Mouse (Mus musculus) gastrocnemius, postnatal 4 days (tissue): ENCODE results near the gene Ttc33. TPM values are rescaled to one million over a fixed set of nuclear protein-coding genes. Genes with fewer than 3 reads are reported as not detected.
"Not testable (repeated sequence)": the region's sequence is repeated elsewhere in the genome, so short reads cannot be mapped to it uniquely, and the experiment has no call there.

Experiments
- DNase-seq, 2 experiments: peaks; one replicate each; pipeline ENCODE4 v3.0.0; 2021 to 2022; ENCODE audit warnings: low spot score in 2 of 2, mixed read lengths in 2 of 2
- total RNA-seq, 2 experiments: library from RNA; stranded (reverse); gene quantifications; 2 replicates each; pipeline ENCODE4 v1.2.3; 2021

Gene Ttc33
- total RNA-seq, 2 experiments from 2014 or later, result 34.3 to 39.0 TPM

- DNase-seq, result no peak
These were observed 12.0 kb upstream of the Ttc33 start for GRCm38 (mm10) chr15:5173217-5173820.

DNA sequence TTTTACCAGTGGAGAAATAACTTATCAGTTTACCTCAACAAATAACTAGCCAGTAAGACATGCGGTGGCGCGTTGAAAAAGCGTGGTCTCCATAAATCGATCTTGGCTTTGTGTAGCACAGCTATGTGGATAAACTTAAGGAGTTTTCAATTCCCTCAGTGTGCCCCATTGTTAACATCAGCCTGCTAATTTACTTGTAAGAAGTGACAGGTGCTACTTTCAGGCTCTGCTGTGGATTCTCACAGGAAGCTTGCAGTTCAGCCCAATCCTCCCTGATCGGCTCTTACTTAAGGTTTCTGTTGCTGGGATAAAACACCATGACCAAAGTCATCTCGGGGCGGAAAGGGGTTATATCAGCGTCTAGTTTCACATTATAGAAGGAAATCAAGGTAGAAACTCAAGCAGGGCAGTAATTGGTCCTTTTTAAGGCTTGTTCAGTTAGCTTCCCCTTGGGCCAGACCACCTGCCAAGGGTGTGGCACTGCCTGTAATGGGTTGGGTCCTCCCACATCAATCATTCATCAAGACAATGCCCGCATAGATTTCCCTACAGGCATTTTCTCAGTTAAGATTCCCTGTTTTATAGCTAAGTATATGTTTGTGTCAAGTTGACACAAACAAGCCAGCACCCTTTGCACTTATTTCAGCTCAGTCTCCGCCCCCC is 526 bp upstream of the Ttc33 start:
- no peak for DNase-seq

DNA sequence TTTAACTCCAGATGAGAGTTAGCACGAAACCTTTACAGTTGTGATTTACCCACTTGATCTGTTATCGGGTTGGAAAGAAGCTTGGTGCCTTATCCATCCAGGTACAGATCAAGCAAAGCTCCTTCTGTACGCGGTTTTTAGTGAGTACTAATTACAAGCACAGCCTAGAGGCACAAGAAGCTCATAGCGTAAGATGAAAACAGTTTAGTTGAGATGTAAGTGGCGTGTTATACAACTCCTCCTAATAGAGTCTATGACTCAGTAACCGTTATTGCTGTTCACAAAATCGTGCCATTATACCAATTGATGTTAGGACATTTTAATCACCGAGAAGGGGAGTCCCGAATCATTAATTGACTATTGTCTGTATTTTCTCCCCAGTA is 959 bp downstream of the Ttc33 start:
- DNase-seq, result no peak

DNA sequence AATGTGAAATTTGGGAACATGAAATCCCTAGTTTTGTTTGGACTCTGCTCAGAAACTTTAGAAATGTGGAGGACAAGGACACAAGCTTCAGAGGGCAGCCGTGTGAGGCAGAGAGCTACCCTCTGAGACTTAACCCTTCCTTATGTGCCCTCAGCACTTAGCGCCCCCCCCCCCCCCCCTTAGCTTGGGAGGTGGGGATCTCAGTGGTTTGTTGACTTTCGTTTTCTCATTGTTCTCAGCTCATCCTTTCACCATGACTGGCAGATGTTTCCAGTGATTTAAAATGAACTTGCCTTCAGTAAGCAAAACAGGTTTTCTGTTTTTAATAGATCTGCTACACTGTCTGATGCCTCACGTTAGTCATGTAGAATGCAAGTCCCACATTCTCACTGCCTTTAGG is 1.8 kb downstream of the Ttc33 start:
- no peak for DNase-seq

- no peak for DNase-seq
These were observed 2.7 kb downstream of the Ttc33 start for GRCm38 (mm10) chr15:5188029-5188428.

GRCm38 (mm10) chr15:5189504-5190093 is 4.3 kb downstream of the Ttc33 start:
- DNase-seq, result no peak

DNA sequence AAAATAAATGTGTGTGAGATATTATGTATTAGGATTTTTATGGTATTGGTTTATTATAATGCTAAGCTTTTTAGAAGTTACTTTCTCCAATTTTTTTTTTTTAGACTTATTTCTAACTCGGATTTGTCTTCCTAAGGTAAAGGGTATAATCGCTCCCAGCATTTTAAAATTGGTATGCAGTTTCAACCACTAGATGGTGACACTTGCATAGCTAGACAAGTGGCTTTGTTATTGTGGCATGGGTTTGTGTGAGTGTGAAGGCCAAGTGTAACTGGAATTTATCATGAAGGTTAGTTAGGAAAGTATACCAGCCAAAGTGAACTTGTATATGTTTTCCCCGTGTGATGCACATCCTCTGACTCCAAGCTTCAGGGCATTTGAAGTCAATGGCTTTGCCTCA is 8.5 kb downstream of the Ttc33 start:
- no peak for DNase-seq

- no peak for DNase-seq
These were observed 9.1 kb downstream of the Ttc33 start for GRCm38 (mm10) chr15:5194446-5194845.

GRCm38 (mm10) chr15:5194931-5195330 is 9.6 kb downstream of the Ttc33 start:
- DNase-seq, result no peak

DNA sequence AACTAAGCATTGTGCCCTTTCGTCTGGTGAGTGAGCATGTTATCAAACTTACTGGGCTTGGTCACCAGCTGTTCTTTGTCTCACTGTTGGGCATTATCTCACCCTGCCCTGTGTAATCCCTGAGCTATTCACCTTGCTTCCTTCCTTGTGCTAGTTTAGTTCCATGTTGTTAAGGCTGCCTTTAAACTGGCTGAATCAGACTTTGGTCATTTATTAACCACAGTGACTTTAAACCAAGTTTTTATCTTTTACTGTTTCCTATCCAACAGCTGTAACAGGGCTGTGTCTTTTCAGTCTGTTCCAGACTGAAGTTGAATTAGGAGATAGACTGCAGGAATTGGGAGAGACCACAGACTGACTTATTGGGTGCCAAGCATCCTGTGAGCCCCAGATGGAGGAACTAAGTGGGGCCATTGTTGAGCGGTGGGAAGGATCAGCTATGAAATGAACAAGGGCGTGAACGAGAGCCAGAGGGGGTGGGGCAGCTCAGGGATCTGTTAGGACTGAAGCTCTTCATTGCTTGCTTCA is 10.7 kb downstream of the Ttc33 start:
- DNase-seq, result no peak

DNA sequence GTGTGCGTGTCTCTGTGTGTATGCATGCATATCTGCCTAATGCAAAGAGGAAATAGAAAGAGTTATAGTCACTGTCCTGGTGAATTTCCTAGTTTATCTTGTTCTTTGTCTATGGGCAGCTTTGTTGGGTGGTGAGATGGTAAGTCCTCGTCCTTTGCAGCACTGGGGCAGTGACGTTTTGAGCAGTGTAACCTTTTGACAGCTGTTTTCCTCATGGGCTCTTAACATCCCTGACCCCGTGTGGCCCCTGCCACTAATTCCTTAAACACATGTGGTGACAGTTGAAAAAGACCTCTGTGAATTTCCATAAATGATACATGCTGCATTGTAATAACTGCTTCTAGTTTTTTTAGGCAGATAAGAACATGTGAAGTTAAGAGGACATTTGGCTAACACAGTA is 11.4 kb downstream of the Ttc33 start:
- DNase-seq, result no peak

DNA sequence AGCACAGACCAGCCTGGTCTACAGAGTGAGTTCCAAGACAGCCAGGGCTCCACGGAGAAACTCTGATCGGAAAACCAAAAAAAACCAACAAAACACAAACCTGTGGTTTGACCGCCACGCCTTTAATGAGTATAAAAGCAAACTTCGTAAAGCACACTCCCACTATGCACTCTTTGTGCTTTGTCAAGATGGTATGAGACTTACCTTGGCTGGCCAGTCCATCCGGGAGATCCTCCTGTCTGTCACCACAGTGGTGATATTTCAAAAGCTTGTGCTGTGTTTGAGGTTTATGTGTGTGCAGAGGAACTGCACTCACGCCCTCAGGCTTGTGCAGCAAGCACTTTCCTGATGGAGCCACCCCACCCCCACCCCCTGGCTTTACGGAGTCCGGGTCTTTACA is 19.9 kb downstream of the Ttc33 start:
- no peak for DNase-seq

DNA sequence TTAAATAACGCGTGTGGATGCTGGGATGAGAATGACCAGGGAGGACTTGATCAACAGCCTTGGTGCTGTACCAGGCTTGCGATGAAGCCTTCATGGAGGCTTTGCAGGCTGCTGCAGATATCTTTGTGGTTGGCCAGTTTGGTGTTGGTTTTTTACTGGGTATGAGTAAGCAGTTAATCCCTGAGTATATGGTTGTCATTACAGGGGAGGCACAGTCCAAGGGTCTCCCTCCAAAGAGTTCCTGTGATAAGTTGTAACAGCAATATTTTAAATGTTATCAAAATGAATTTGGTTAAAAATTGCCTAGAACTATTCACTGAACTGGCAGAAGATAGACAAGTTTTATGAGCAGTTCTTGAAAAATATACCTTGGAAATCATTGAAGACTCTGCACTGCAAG is 23.8 kb downstream of the Ttc33 start:
- no peak for DNase-seq

DNA sequence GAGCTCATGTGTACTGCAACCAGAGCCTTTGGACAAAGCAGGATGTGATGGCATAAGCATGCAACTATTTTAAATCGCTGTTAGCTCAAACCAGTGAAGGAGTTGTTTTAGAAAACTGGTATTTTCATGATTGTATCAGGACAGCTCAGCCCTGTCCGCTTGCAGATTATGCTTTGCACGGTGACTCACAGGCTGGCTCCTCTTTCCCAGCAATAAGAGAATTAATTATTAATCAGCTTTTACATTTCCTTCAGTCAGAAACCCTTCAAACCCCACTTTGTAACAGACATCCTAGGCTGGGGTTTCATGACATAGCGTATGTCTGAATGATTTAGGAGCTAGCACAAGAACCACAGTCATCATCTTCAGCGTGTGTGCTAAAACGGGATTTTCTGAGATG is 35.2 kb downstream of the Ttc33 start:
- no peak for DNase-seq

- DNase-seq, result not testable (repeated sequence)
These were observed 45.4 kb downstream of the Ttc33 start for GRCm38 (mm10) chr15:5230746-5231145.

DNA sequence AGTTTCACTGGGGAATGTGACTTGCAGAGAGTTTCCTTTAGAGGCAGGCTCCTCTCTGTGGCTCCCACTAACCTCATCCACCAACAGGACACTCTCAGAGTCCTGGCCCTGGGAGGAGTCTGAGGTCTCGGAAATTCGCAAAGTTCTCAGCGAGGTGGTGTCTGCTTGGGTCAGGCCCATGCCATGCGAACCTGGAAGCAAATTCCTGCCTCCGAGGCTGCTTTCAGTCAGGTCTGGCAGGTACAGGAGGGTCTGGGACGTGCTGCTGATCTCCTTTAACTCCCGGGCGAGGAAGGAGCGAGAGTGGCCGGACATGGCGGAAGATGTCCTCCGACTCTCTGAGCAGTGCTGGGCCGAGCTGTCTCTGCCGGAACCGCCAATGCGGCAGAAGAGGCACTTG is 49.3 kb downstream of the Ttc33 start:
- no peak for DNase-seq

DNA sequence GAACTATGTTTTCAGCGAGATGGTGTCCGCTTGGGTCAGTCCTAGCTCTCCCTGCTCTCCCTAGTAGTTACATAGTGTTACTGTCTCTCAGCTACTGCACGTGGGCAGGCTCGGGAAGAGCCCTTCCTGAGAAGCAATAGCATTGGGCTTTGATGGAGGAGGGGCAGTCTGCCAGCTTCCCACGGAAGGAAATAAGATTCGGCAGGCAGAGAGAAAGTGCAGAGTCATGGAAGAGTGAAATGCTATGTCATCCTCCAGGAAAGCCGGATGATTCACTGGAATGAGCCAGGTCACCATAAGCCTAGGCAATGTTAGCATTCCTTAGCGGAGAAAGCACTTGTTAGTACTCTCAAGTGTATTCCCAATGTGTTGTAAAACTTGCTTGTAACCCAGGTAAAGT is 50.2 kb downstream of the Ttc33 start:
- DNase-seq, result peak in 1 of 2 experiments; percentile 22

DNA sequence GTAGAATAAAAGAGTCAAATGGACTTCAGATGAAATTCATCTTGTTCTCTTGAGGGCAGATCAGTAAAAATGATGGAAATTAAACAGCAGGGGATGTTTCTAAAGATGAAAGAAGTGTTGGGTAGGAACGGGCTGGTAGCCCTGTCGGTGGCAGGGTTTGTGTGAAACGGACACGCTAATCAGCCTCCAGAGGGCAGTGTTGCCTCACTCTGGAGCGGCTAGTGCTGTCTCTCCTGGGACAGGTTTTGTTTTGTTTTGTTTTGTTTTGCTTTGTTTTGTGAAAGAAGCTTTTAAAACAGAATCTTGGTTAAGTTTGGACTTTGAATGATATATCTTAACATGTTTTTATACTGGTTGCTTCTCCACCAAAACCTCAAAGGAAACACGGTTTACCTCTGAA is 51.2 kb downstream of the Ttc33 start:
- peak; percentile 43 to 73 for DNase-seq

- DNase-seq, result no peak
These were observed 51.8 kb downstream of the Ttc33 start for GRCm38 (mm10) chr15:5237012-5237660.

DNA sequence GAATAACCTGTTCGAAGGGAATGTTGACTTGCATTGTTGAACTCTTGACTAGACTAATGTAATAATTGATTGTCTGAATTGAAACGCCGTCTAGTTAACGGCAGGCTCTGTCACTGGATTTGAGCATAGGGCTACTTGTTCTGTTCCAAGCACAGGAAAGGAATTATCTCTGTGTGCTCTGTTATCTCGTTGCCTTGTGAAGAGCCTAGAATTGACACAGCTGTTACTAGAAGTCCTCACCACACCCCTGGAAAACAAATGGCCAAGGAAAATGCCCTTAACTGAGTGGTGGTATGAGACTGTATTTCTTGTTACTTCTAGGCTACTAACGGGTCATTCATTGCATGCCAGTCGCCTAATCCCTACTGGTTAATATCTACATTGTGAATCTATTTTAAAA is 52.7 kb downstream of the Ttc33 start:
- no peak for DNase-seq

- DNase-seq, result no peak
These were observed 53.2 kb downstream of the Ttc33 start for GRCm38 (mm10) chr15:5238553-5238952.

DNA sequence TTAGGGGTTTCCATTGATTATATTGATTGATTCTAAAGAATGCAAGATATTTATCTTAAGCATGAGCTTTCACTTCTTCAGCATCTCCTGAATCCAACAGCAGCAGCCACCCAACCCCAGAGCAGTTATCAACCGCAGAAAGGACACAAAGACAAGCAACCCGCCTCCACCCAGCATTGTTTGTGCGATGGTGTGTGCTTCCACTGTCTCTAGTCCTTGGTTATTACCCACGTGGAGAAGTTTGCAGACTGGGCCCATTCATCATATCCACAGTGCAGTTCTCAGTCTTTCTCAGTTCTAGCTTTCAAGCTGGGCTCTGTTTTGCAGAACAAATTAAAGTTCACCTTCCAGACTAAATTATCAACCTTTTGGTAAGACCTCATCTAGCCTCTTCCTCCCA is 54.0 kb downstream of the Ttc33 start:
- DNase-seq, result no peak
